10 mouse cellular contexts compared by ENCODE assay signal in the genomic region with DNA sequence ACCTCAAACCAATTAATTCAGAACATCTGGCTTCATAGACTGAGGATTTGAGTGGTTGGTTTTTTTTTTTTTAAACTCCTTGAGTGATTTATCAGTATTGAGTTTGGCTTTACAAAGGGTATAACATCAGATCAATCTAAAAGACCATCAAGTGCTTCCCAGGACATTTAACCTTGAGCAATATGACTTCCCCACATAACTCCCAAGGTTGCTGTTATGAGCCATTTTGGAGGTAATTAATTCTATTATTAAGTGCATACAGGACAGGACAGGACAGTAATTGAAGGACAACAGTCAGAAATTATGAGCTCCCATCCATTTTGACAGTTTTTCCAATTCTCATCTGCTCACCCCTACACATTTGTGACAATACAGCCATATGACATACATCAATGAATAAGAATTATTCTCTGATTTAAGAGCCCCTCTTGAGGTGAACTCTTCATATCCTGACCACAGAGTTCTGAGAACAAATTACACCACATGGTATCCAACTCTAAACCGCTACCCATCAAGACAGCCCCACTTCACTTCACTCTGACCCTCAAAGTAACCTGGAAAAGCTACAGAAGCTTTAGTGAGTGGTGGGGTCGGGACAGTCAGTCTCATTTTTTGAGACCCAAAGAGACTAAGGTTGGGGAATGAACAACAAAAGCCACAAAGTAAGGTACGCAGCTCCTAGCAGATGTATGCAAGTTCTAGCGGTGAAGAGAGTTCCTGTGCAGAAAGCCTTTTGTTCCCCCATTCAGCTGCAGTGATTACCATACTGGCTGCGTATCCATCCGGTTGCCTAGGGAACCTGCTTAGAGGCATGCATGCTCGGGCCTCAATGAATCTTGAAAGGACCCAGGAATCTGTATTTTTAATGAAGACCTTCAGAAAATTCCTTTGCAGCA. TPM values are rescaled to one million over a fixed set of nuclear protein-coding genes. Genes with fewer than 3 reads are reported as not detected.
DNase-seq lines count a peak whose midpoint lies in the region; ATAC-seq lines count a peak whose summit lies in the region.
"Had no signal": no experiment of that assay in that cellular context is flagged by ENCODE, and none has a peak within 500 bp of the region (broad histone marks: within the 10 kb centered on the region; RNA-seq: fewer than 3 reads in every experiment).

No protein-coding gene starts in this region.

- 4% methylated on average over 7 of the region's 7 CpGs for WGBS in forebrain, embryonic 15.5 days

- ATAC-seq in forebrain, embryonic 15.5 days (replicated peaks): peak; percentile 97
- ATAC-seq in granulocyte monocyte progenitor cell, adult 5-6 weeks (replicated peaks; ENCODE audit: poor library complexity, severe bottlenecking): no peak
- ATAC-seq in monocyte, adult 5-6 weeks (replicated peaks; ENCODE audit: insufficient number of reproducible peaks, low FRiP score, low TSS enrichment, poor library complexity, severe bottlenecking): no peak

- peaks cover 36% of the 10 kb centered on the region for H3K4me1 ChIP-seq in forebrain, embryonic 15.5 days
- H3K4me1 ChIP-seq: liver, embryonic 15.5 days had no signal

- H3K27me3 ChIP-seq in forebrain, embryonic 15.5 days: no peaks in the 10 kb centered on the region
- H3K27me3 ChIP-seq: liver, embryonic 15.5 days had no signal

- H3K27ac ChIP-seq in forebrain, embryonic 15.5 days (replicated peaks): peak overlapping the region; percentile 81
- H3K27ac ChIP-seq: liver, embryonic 15.5 days had no signal

- H3K9me3 ChIP-seq in forebrain, embryonic 15.5 days: no peaks in the 10 kb centered on the region
- H3K9me3 ChIP-seq: liver, embryonic 15.5 days had no signal

- H3K4me3 ChIP-seq in forebrain, embryonic 15.5 days: no peak overlapping the region
- H3K4me3 ChIP-seq: liver, embryonic 15.5 days had no signal

- H3K9ac ChIP-seq in forebrain, embryonic 15.5 days (replicated peaks): no peak overlapping the region
- H3K9ac ChIP-seq: liver, embryonic 15.5 days had no signal

- peak; percentile 78 for DNase-seq in brain, embryonic 18.5 days (ENCODE audit: low read depth, low spot score)
- DNase-seq in layer of hippocampus, postnatal 14 days (ENCODE audit: low spot score in 2 of 2): peak; percentile 45 to 73
- DNase-seq in neural tube, embryonic 10.5 days (ENCODE audit: extremely low spot score, low spot score): peak; percentile 55
- DNase-seq in testis, postnatal 14 days (ENCODE audit: low spot score): no peak
- DNase-seq in adrenal gland, adult 2 months: no peak
- DNase-seq: heart, postnatal 36 days had no signal

- peak overlapping the region; percentile 20; the same call in 1 of the 2 replicates for H3K4me2 ChIP-seq in forebrain, embryonic 15.5 days (replicated peaks)
- H3K4me2 ChIP-seq: liver, embryonic 15.5 days had no signal

- no peaks in the 10 kb centered on the region for H3K36me3 ChIP-seq in forebrain, embryonic 15.5 days
- H3K36me3 ChIP-seq: liver, embryonic 15.5 days had no signal

RNA-seq across cellular contexts. Expression of gene Gm21962, which starts 11.8 kb away (rescaled TPM):
- not detected in 2 replicates for polyA plus RNA-seq in forebrain, embryonic 15.5 days (2015; fragmentation: Nextera tagmentation; extraction: Ambion mirVana)
- total RNA-seq in layer of hippocampus, postnatal 14 days (2021): not detected
- not detected in 2 replicates for total RNA-seq in granulocyte monocyte progenitor cell, adult 5-6 weeks (2014; fragmentation: Nextera tagmentation)
- total RNA-seq in granulocyte monocyte progenitor cell, adult 5-6 weeks (2017): 0.13 TPM in 1 of 2 replicates, not detected in the other
- not detected for total RNA-seq in adrenal gland, adult 2 months (2021)
- polyA plus RNA-seq in adrenal gland, adult 2 months (2012; rRNA removed): not detected in 2 replicates
- total RNA-seq in monocyte, adult 5-6 weeks (2017): 0.57 TPM in 1 of 3 replicates, not detected in the others
- total RNA-seq: heart, postnatal 36 days had no signal
- polyA plus RNA-seq: liver, embryonic 15.5 days had no signal

Comparison
In these comparisons a context has a peak if more than half of its experiments do, and no peak if none do; other contexts are left out.
1. DNase-seq: peak in brain, embryonic 18.5 days (single experiment), layer of hippocampus, postnatal 14 days (2 of 2) and neural tube, embryonic 10.5 days (single experiment); none in testis, postnatal 14 days (single experiment) and adrenal gland, adult 2 months (single experiment).